Mouse (Mus musculus) C3H10T1/2 (cell line): Measurements from ENCODE around the gene Zfp84. TPM values are rescaled to one million over a fixed set of nuclear protein-coding genes. Genes with fewer than 3 reads are reported as not detected.

ENCODE experiments used
- polyA plus RNA-seq, 2 experiments: library from polyadenylated mRNA; unstranded; fragments of >200 nt; fragmentation: generic; extraction: Trizol; gene quantifications; one replicate each; pipeline ENCODE4 v1.2.1; 2012; ENCODE audit warnings: missing spikeins in 2 of 2

The Zfp84 gene
- polyA plus RNA-seq = 1 to 10 TPM in 1 of 2 experiments, under 1 TPM in 1; 0.34 to 2.9 TPM

GRCm38 (mm10) chr7:29768090-29768900 is at the start of gene Zfp84:
TSS of gene Zfp84 (plus strand) at chr7:29768552.

GRCm38 (mm10) chr7:29726860-29727259 is 41.5 kb upstream of the Zfp84 start, which contains the start of gene Catsperg2:
TSS of gene Catsperg2 (minus strand) at chr7:29727032.

DNA sequence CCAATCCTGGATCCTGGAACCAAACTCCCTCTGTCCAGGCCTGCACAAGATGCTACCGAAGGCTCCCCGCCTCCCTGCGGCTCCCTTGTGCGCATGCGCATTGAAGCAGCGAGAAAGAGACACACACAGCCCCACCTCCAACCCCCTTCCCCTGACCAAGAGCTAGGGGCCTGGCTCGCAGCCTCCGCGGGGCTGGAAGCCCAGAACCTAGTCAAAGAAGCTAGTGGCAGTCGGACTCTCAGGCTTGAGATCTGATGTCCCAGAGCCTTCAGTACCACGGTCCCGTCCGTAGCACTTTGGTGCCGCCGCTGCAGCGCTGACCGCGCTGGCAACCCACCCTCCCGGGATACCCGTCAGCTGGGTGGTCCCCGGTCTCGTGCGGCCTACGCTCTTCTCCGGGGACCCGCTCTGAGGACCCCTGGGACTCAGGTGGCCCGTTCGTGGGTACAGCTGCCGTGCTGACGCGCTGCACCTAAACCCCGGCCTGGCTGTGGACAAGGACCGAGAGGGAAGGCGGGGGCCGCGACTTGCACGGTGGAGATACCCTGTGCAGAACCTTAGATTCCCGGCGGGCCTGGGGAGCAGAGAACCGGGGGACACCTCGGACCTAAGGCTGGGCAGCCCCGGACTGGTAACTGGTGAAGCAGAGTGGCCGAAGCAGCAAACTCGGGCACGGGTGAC is 15.7 kb downstream of the Zfp84 start, which contains the start of gene Zfp30:
Gene Zfp30 (plus strand): TSS at position 128 of the 681 bp plus-strand sequence.

DNA sequence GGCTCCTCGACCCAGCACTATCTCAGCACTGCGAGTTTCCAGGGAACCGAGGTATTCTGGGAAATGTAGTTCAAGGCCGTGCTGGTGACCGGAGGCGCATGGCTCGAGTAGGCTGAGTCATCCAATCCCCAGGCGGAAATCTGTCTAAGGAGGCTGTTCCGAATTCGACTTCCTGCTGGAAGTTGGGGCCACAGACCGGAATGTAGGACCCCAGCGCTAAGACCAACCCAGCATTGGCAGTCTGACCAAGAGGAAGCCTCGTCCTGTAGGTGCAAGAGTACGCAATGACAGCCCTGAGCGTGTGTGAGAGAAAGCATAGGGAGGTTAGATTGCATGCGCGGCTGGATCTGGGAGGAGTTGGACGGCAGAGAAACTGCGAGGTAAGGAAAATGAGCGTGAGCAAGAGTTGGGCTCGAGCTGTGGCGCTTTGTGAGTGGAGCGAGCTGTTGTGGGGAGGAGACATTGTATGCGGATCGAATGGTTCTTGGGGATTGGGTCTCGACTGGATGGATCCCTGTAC is 47.6 kb downstream of the Zfp84 start, which contains the start of gene Zfp790:
Gene Zfp790 (plus strand): TSS at position 205 of the 520 bp plus-strand sequence.

Other genes starting within 250 kb of the Zfp84 start
- gene Sipa1l3, start 249.9 kb upstream of the Zfp84 start, polyA plus RNA-seq = 10 to 100 TPM in 1 of 2 experiments, 1 to 10 TPM in 1; 8.7 to 13.9 TPM
- gene Catsperg2, start 41.5 kb upstream of the Zfp84 start, polyA plus RNA-seq = not detected
- gene Zfp30, start 15.4 kb downstream of the Zfp84 start, polyA plus RNA-seq = 1 to 10 TPM; 1.7 to 5.5 TPM
- 1 to 10 TPM in 1 of 2 experiments, under 1 TPM in 1; 0.14 to 3.0 TPM for gene Zfp790, start 47.6 kb downstream of the Zfp84 start, polyA plus RNA-seq
- gene Zfp940, start 85.1 kb downstream of the Zfp84 start, polyA plus RNA-seq = 1 to 10 TPM in 1 of 2 experiments, under 1 TPM in 1; 0.09 to 1.4 TPM
- gene Zfp420, start 91.4 kb downstream of the Zfp84 start, polyA plus RNA-seq = under 1 TPM; 0.25 to 0.98 TPM
- gene Zfp27, start 138.0 kb downstream of the Zfp84 start, polyA plus RNA-seq = 1 to 10 TPM in 1 of 2 experiments, under 1 TPM in 1; 0.23 to 5.7 TPM
- 1 to 10 TPM in 1 of 2 experiments, under 1 TPM in 1; 0.11 to 3.4 TPM for gene Zfp383, start 139.7 kb downstream of the Zfp84 start, polyA plus RNA-seq
- 1 to 10 TPM in 1 of 2 experiments, under 1 TPM in 1; 0.29 to 2.7 TPM for gene Zfp74, start 185.5 kb downstream of the Zfp84 start, polyA plus RNA-seq
- gene Zfp568, start 215.4 kb downstream of the Zfp84 start, polyA plus RNA-seq = 1 to 10 TPM in 1 of 2 experiments, under 1 TPM in 1; 0.22 to 2.1 TPM